Mouse (Mus musculus): ENCODE measurements at regions not wholly inside any gene's neighbourhood (a gene's known extent, or its start where the extent isn't known, plus 50 kb on each side); places are given as distances from the start of the nearest gene placed in this dataset.

GRCm38 (mm10) chr3:52738386-52738785, 278.7 kb downstream of the Cog6 start:
- Histone ChIP-seq H3K4me1 (replicated peaks; ENCODE audit: control insufficient read depth, insufficient read depth, low read length) (peaks cover 9% of the 10 kb centered on the region), H3K27me3 (replicated peaks; ENCODE audit: control insufficient read depth, insufficient read depth, low read length) (no peaks in the 10 kb centered on the region), H3K4me3 (replicated peaks; ENCODE audit: low read length) (no peak overlapping the region), H3K9ac (replicated peaks; ENCODE audit: low read depth, low read length) (no peak overlapping the region), H3K27ac (ENCODE audit: low read length) (no peak overlapping the region), H3K4me2 (ENCODE audit: low read length) (no peak overlapping the region), H3K36me3 (ENCODE audit: control insufficient read depth, insufficient read depth) (no peaks in the 10 kb centered on the region), H3K9me3 (ENCODE audit: control insufficient read depth, low read length) (no peaks in the 10 kb centered on the region)
- no peak; the same call in 1 of the 2 replicates for ATAC-seq
- WGBS = 54% methylated on average over 5 of the region's 5 CpGs

- Histone ChIP-seq H3K27ac (ENCODE audit: low read length) (no peak overlapping the region), H3K4me2 (ENCODE audit: low read length) (no peak overlapping the region), H3K4me3 (replicated peaks; ENCODE audit: low read length) (no peak overlapping the region), H3K4me1 (replicated peaks; ENCODE audit: control insufficient read depth, insufficient read depth, low read length) (peaks cover 9% of the 10 kb centered on the region), H3K9me3 (ENCODE audit: control insufficient read depth, low read length) (no peaks in the 10 kb centered on the region), H3K9ac (replicated peaks; ENCODE audit: low read depth, low read length) (no peak overlapping the region), H3K36me3 (ENCODE audit: control insufficient read depth, insufficient read depth) (no peaks in the 10 kb centered on the region), H3K27me3 (replicated peaks; ENCODE audit: control insufficient read depth, insufficient read depth, low read length) (no peaks in the 10 kb centered on the region)
- WGBS = 96% methylated on average over 7 of the region's 7 CpGs
- no peak for ATAC-seq
Observed at GRCm38 (mm10) chr3:52735939-52736338, 281.1 kb downstream of the Cog6 start.

- Histone ChIP-seq H3K9ac (replicated peaks; ENCODE audit: low read depth, low read length) (no peak overlapping the region), H3K4me1 (replicated peaks; ENCODE audit: control insufficient read depth, insufficient read depth, low read length) (no peaks in the 10 kb centered on the region), H3K36me3 (ENCODE audit: control insufficient read depth, insufficient read depth) (no peaks in the 10 kb centered on the region), H3K4me3 (replicated peaks; ENCODE audit: low read length) (no peak overlapping the region), H3K27me3 (replicated peaks; ENCODE audit: control insufficient read depth, insufficient read depth, low read length) (no peaks in the 10 kb centered on the region), H3K4me2 (ENCODE audit: low read length) (no peak overlapping the region), H3K9me3 (ENCODE audit: control insufficient read depth, low read length) (no peaks in the 10 kb centered on the region), H3K27ac (ENCODE audit: low read length) (no peak overlapping the region)
- no peak for ATAC-seq
Observed at GRCm38 (mm10) chr3:52731941-52732340, 285.1 kb downstream of the Cog6 start.

- no peak overlapping the region for H3K27ac ChIP-seq (ENCODE audit: low read length)
- no peaks in the 10 kb centered on the region for H3K36me3 ChIP-seq (ENCODE audit: control insufficient read depth, insufficient read depth)
- ATAC-seq = no peak
- H3K4me3 ChIP-seq (replicated peaks; ENCODE audit: low read length) = no peak overlapping the region
- H3K9ac ChIP-seq (replicated peaks; ENCODE audit: low read depth, low read length) = no peak overlapping the region
- no peaks in the 10 kb centered on the region for H3K27me3 ChIP-seq (replicated peaks; ENCODE audit: control insufficient read depth, insufficient read depth, low read length)
- 81% methylated on average over 3 of the region's 3 CpGs for WGBS
- H3K4me1 ChIP-seq (replicated peaks; ENCODE audit: control insufficient read depth, insufficient read depth, low read length) = no peaks in the 10 kb centered on the region
- H3K9me3 ChIP-seq (ENCODE audit: control insufficient read depth, low read length) = no peaks in the 10 kb centered on the region
- H3K4me2 ChIP-seq (ENCODE audit: low read length) = no peak overlapping the region
Observed at GRCm38 (mm10) chr3:52731491-52731890, 285.5 kb downstream of the Cog6 start.

- no peaks in the 10 kb centered on the region for H3K9me3 ChIP-seq (ENCODE audit: control insufficient read depth, low read length)
- H3K4me3 ChIP-seq (replicated peaks; ENCODE audit: low read length) = no peak overlapping the region
- no peaks in the 10 kb centered on the region for H3K4me1 ChIP-seq (replicated peaks; ENCODE audit: control insufficient read depth, insufficient read depth, low read length)
- H3K4me2 ChIP-seq (ENCODE audit: low read length) = no peak overlapping the region
- H3K9ac ChIP-seq (replicated peaks; ENCODE audit: low read depth, low read length) = no peak overlapping the region
- WGBS = 81% methylated on average over 3 of the region's 3 CpGs
- no peaks in the 10 kb centered on the region for H3K36me3 ChIP-seq (ENCODE audit: control insufficient read depth, insufficient read depth)
- no peaks in the 10 kb centered on the region for H3K27me3 ChIP-seq (replicated peaks; ENCODE audit: control insufficient read depth, insufficient read depth, low read length)
- ATAC-seq = no peak
- H3K27ac ChIP-seq (ENCODE audit: low read length) = no peak overlapping the region
Observed at GRCm38 (mm10) chr3:52729731-52730130, 287.3 kb downstream of the Cog6 start.

GRCm38 (mm10) chr3:52728860-52729259, 288.2 kb downstream of the Cog6 start:
- no peak overlapping the region for H3K27ac ChIP-seq (ENCODE audit: low read length)
- no peaks in the 10 kb centered on the region for H3K36me3 ChIP-seq (ENCODE audit: control insufficient read depth, insufficient read depth)
- no peaks in the 10 kb centered on the region for H3K4me1 ChIP-seq (replicated peaks; ENCODE audit: control insufficient read depth, insufficient read depth, low read length)
- no peak for ATAC-seq
- H3K4me3 ChIP-seq (replicated peaks; ENCODE audit: low read length) = no peak overlapping the region
- H3K9me3 ChIP-seq (ENCODE audit: control insufficient read depth, low read length) = no peaks in the 10 kb centered on the region
- H3K4me2 ChIP-seq (ENCODE audit: low read length) = no peak overlapping the region
- no peak overlapping the region for H3K9ac ChIP-seq (replicated peaks; ENCODE audit: low read depth, low read length)
- no peaks in the 10 kb centered on the region for H3K27me3 ChIP-seq (replicated peaks; ENCODE audit: control insufficient read depth, insufficient read depth, low read length)
- 85% methylated on average over 6 of the region's 6 CpGs for WGBS

GRCm38 (mm10) chr3:52728426-52728825, 288.6 kb downstream of the Cog6 start:
- Histone ChIP-seq H3K9me3 (ENCODE audit: control insufficient read depth, low read length) (no peaks in the 10 kb centered on the region), H3K4me2 (ENCODE audit: low read length) (no peak overlapping the region), H3K9ac (replicated peaks; ENCODE audit: low read depth, low read length) (no peak overlapping the region), H3K36me3 (ENCODE audit: control insufficient read depth, insufficient read depth) (no peaks in the 10 kb centered on the region), H3K4me1 (replicated peaks; ENCODE audit: control insufficient read depth, insufficient read depth, low read length) (no peaks in the 10 kb centered on the region), H3K4me3 (replicated peaks; ENCODE audit: low read length) (no peak overlapping the region), H3K27ac (ENCODE audit: low read length) (no peak overlapping the region), H3K27me3 (replicated peaks; ENCODE audit: control insufficient read depth, insufficient read depth, low read length) (no peaks in the 10 kb centered on the region)
- 98% methylated on average over 5 of the region's 5 CpGs for WGBS
- no peak for ATAC-seq

GRCm38 (mm10) chr3:52724354-52724753, 292.7 kb downstream of the Cog6 start:
- Histone ChIP-seq H3K27me3 (replicated peaks; ENCODE audit: control insufficient read depth, insufficient read depth, low read length) (no peaks in the 10 kb centered on the region), H3K4me3 (replicated peaks; ENCODE audit: low read length) (no peak overlapping the region), H3K9ac (replicated peaks; ENCODE audit: low read depth, low read length) (no peak overlapping the region), H3K27ac (ENCODE audit: low read length) (no peak overlapping the region), H3K36me3 (ENCODE audit: control insufficient read depth, insufficient read depth) (no peaks in the 10 kb centered on the region), H3K4me1 (replicated peaks; ENCODE audit: control insufficient read depth, insufficient read depth, low read length) (no peaks in the 10 kb centered on the region), H3K4me2 (ENCODE audit: low read length) (no peak overlapping the region), H3K9me3 (ENCODE audit: control insufficient read depth, low read length) (no peaks in the 10 kb centered on the region)
- ATAC-seq = no peak
- 85% methylated on average over 3 of the region's 3 CpGs for WGBS

GRCm38 (mm10) chr3:52722946-52723345, 294.1 kb downstream of the Cog6 start:
- no peaks in the 10 kb centered on the region for H3K36me3 ChIP-seq (ENCODE audit: control insufficient read depth, insufficient read depth)
- H3K4me2 ChIP-seq (ENCODE audit: low read length) = no peak overlapping the region
- H3K4me1 ChIP-seq (replicated peaks; ENCODE audit: control insufficient read depth, insufficient read depth, low read length) = no peaks in the 10 kb centered on the region
- no peak overlapping the region for H3K27ac ChIP-seq (ENCODE audit: low read length)
- no peak overlapping the region for H3K9ac ChIP-seq (replicated peaks; ENCODE audit: low read depth, low read length)
- H3K9me3 ChIP-seq (ENCODE audit: control insufficient read depth, low read length) = no peaks in the 10 kb centered on the region
- 97% methylated on average over 2 of the region's 2 CpGs for WGBS
- no peak overlapping the region for H3K4me3 ChIP-seq (replicated peaks; ENCODE audit: low read length)
- H3K27me3 ChIP-seq (replicated peaks; ENCODE audit: control insufficient read depth, insufficient read depth, low read length) = no peaks in the 10 kb centered on the region
- no peak for ATAC-seq

- 88% methylated on average over 3 of the region's 3 CpGs for WGBS
- Histone ChIP-seq H3K9ac (replicated peaks; ENCODE audit: low read depth, low read length) (no peak overlapping the region), H3K4me3 (replicated peaks; ENCODE audit: low read length) (no peak overlapping the region), H3K27me3 (replicated peaks; ENCODE audit: control insufficient read depth, insufficient read depth, low read length) (no peaks in the 10 kb centered on the region), H3K4me1 (replicated peaks; ENCODE audit: control insufficient read depth, insufficient read depth, low read length) (no peaks in the 10 kb centered on the region), H3K4me2 (ENCODE audit: low read length) (no peak overlapping the region), H3K27ac (ENCODE audit: low read length) (no peak overlapping the region), H3K36me3 (ENCODE audit: control insufficient read depth, insufficient read depth) (no peaks in the 10 kb centered on the region), H3K9me3 (ENCODE audit: control insufficient read depth, low read length) (no peaks in the 10 kb centered on the region)
- no peak for ATAC-seq
Observed at GRCm38 (mm10) chr3:52719181-52719580, 297.9 kb downstream of the Cog6 start.

Measured in forebrain, embryonic 16.5 days (tissue).